Mouse (Mus musculus) forebrain, embryonic 10.5 days (tissue): ENCODE measurements around the gene Fam187b. TPM values are rescaled to one million over a fixed set of nuclear protein-coding genes. Genes with fewer than 3 reads are reported as not detected.

Experiments
- DNase-seq: peaks from one replicate; pipeline ENCODE4 v3.0.0-alpha.2; 2017; ENCODE audit warnings: low spot score; ENCODE audit errors: extremely low spot score
- H3K27ac ChIP-seq: fragments of 300-500 bp; sonication (generic); 2 replicates; pipeline ENCODE4 v1.5.1; 2016; ENCODE audit warnings: mild to moderate bottlenecking
- H3K27me3 ChIP-seq: fragments of 300-500 bp; sonication (generic); 2 replicates; pipeline ENCODE4 v1.6.1; 2016; ENCODE audit warnings: mild to moderate bottlenecking; ENCODE audit not compliant: poor library complexity, severe bottlenecking
- H3K36me3 ChIP-seq: fragments of 300-500 bp; sonication (generic); replicated peaks from 2 replicates; pipeline ENCODE4 v1.6.1; 2016; ENCODE audit warnings: mild to moderate bottlenecking, moderate library complexity
- H3K4me1 ChIP-seq: fragments of 300-500 bp; sonication (generic); 2 replicates; pipeline ENCODE4 v1.6.1; 2016
- H3K4me3 ChIP-seq: fragments of 300-500 bp; sonication (generic); 2 replicates; pipeline ENCODE4 v1.5.1; 2016; ENCODE audit warnings: mild to moderate bottlenecking, moderate library complexity
- H3K9me3 ChIP-seq: fragments of 300-500 bp; sonication (generic); 2 replicates; pipeline ENCODE4 v1.6.1; 2016; ENCODE audit warnings: mild to moderate bottlenecking, moderate library complexity
- WGBS: fragments of 180-500 bp; shearing (Covaris S2); methylation state at CpG from one replicate; pipeline ENCODE4 v1.1.7; 2016; 5-methylcytosine and 5-hydroxymethylcytosine counted together
- polyA plus RNA-seq: library from polyadenylated mRNA; unstranded; fragments of >200 nt; fragmentation: Nextera tagmentation; extraction: Ambion mirVana; gene quantifications from 2 replicates; pipeline ENCODE4 v1.2.1, GENCODE M21; 2016

Fam187b gene
- polyA plus RNA-seq, 1 experiment from 2014 or later = 2.1 TPM

- H3K27ac ChIP-seq = no peak overlapping the region
Measured at GRCm38 (mm10) chr7:31000505-31001020, 27.0 kb downstream of the Fam187b start.

GRCm38 (mm10) chr7:31002650-31003049 lies 29.1 kb downstream of the Fam187b start:
- no peak for DNase-seq
- H3K4me3 ChIP-seq = no peak overlapping the region
- H3K27ac ChIP-seq = no peak overlapping the region
- H3K27me3 ChIP-seq = no peaks in the 10 kb centered on the region
- no peaks in the 10 kb centered on the region for H3K9me3 ChIP-seq
- H3K4me1 ChIP-seq = 0 out of 2 replicates have a peak, but pooled peaks cover 4% of the 10 kb centered on the region
- H3K36me3 ChIP-seq = no peaks in the 10 kb centered on the region
- 86% methylated on average over 8 of the region's 8 CpGs for WGBS

More at GRCm38 (mm10) chr7:31000505-31001020, 27.0 kb downstream of the Fam187b start:
- 78% methylated on average over 7 of the region's 7 CpGs for WGBS
- no peak overlapping the region for H3K4me3 ChIP-seq
- H3K36me3 ChIP-seq = no peaks in the 10 kb centered on the region
- no peak for DNase-seq
- H3K9me3 ChIP-seq = peaks cover 9% of the 10 kb centered on the region
- H3K4me1 ChIP-seq = 0 out of 2 replicates have a peak, but pooled peaks cover 4% of the 10 kb centered on the region
- H3K27me3 ChIP-seq = no peaks in the 10 kb centered on the region

GRCm38 (mm10) chr7:31007775-31008174 lies 34.2 kb downstream of the Fam187b start:
- 93% methylated on average over 1 of the region's 1 CpGs for WGBS
- H3K9me3 ChIP-seq = no peaks in the 10 kb centered on the region

GRCm38 (mm10) chr7:31008175-31008574 lies 34.6 kb downstream of the Fam187b start:
- H3K4me3 ChIP-seq = no peak overlapping the region
- H3K9me3 ChIP-seq = no peaks in the 10 kb centered on the region
- no peaks in the 10 kb centered on the region for H3K27me3 ChIP-seq
- no peak overlapping the region for H3K27ac ChIP-seq
- 60% methylated on average over 1 of the region's 1 CpGs for WGBS
- DNase-seq = no peak
- H3K4me1 ChIP-seq = no peaks in the 10 kb centered on the region
- H3K36me3 ChIP-seq = no peaks in the 10 kb centered on the region

More at GRCm38 (mm10) chr7:31007775-31008174, 34.2 kb downstream of the Fam187b start:
- H3K27me3 ChIP-seq = no peaks in the 10 kb centered on the region
- H3K4me3 ChIP-seq = no peak overlapping the region
- no peak for DNase-seq
- H3K27ac ChIP-seq = no peak overlapping the region
- H3K4me1 ChIP-seq = no peaks in the 10 kb centered on the region
- no peaks in the 10 kb centered on the region for H3K36me3 ChIP-seq

- DNase-seq = no peak
- no peak overlapping the region for H3K27ac ChIP-seq
- no peaks in the 10 kb centered on the region for H3K4me1 ChIP-seq
- H3K27me3 ChIP-seq = no peaks in the 10 kb centered on the region
- no peaks in the 10 kb centered on the region for H3K9me3 ChIP-seq
- H3K4me3 ChIP-seq = no peak overlapping the region
- WGBS = 86% methylated on average over 3 of the region's 3 CpGs
- H3K36me3 ChIP-seq = no peaks in the 10 kb centered on the region
Measured at GRCm38 (mm10) chr7:31008889-31009288, 35.3 kb downstream of the Fam187b start.

- H3K9me3 ChIP-seq = no peaks in the 10 kb centered on the region
- H3K27ac ChIP-seq = no peak overlapping the region
- WGBS = 85% methylated on average over 5 of the region's 5 CpGs
- no peaks in the 10 kb centered on the region for H3K27me3 ChIP-seq
- no peak for DNase-seq
- no peak overlapping the region for H3K4me3 ChIP-seq
- peaks cover 8% of the 10 kb centered on the region for H3K4me1 ChIP-seq
- no peaks in the 10 kb centered on the region for H3K36me3 ChIP-seq
Measured at GRCm38 (mm10) chr7:31012971-31013370, 39.4 kb downstream of the Fam187b start.

- H3K36me3 ChIP-seq = no peaks in the 10 kb centered on the region
- WGBS = 84% methylated on average over 10 of the region's 10 CpGs
- no peak for DNase-seq
- no peak overlapping the region for H3K4me3 ChIP-seq
- no peaks in the 10 kb centered on the region for H3K27me3 ChIP-seq
- H3K9me3 ChIP-seq = no peaks in the 10 kb centered on the region
- H3K4me1 ChIP-seq = peaks cover 8% of the 10 kb centered on the region
- no peak overlapping the region for H3K27ac ChIP-seq
Measured at GRCm38 (mm10) chr7:31017104-31017901, 43.7 kb downstream of the Fam187b start.

GRCm38 (mm10) chr7:31028609-31029008 lies 55.0 kb downstream of the Fam187b start:
- WGBS = 78% methylated on average over 8 of the region's 8 CpGs
- H3K4me3 ChIP-seq = no peak overlapping the region
- H3K36me3 ChIP-seq = no peaks in the 10 kb centered on the region
- H3K9me3 ChIP-seq = no peaks in the 10 kb centered on the region
- no peak overlapping the region for H3K27ac ChIP-seq
- DNase-seq = no peak
- H3K27me3 ChIP-seq = no peaks in the 10 kb centered on the region
- no peaks in the 10 kb centered on the region for H3K4me1 ChIP-seq

- H3K27me3 ChIP-seq = no peaks in the 10 kb centered on the region
- DNase-seq = no peak
- H3K4me1 ChIP-seq = no peaks in the 10 kb centered on the region
- no peaks in the 10 kb centered on the region for H3K9me3 ChIP-seq
- H3K4me3 ChIP-seq = no peak overlapping the region
- WGBS = 68% methylated on average over 2 of the region's 2 CpGs
- H3K27ac ChIP-seq = no peak overlapping the region
- H3K36me3 ChIP-seq = no peaks in the 10 kb centered on the region
Measured at GRCm38 (mm10) chr7:31030717-31031116, 57.1 kb downstream of the Fam187b start.

GRCm38 (mm10) chr7:31031731-31032130 lies 58.1 kb downstream of the Fam187b start:
- no peaks in the 10 kb centered on the region for H3K36me3 ChIP-seq
- WGBS = 85% methylated on average over 7 of the region's 7 CpGs
- no peaks in the 10 kb centered on the region for H3K27me3 ChIP-seq

GRCm38 (mm10) chr7:31033409-31034165 lies 60.0 kb downstream of the Fam187b start:
- no peaks in the 10 kb centered on the region for H3K27me3 ChIP-seq
- 79% methylated on average over 9 of the region's 9 CpGs for WGBS
- no peaks in the 10 kb centered on the region for H3K9me3 ChIP-seq
- no peak for DNase-seq
- no peaks in the 10 kb centered on the region for H3K36me3 ChIP-seq
- H3K27ac ChIP-seq = no peak overlapping the region
- H3K4me3 ChIP-seq = no peak overlapping the region
- H3K4me1 ChIP-seq = no peaks in the 10 kb centered on the region

More at GRCm38 (mm10) chr7:31031731-31032130, 58.1 kb downstream of the Fam187b start:
- Histone ChIP-seq H3K4me3 (no peak overlapping the region), H3K27ac (no peak overlapping the region), H3K4me1 (no peaks in the 10 kb centered on the region), H3K9me3 (no peaks in the 10 kb centered on the region)
- no peak for DNase-seq

- no peaks in the 10 kb centered on the region for H3K4me1 ChIP-seq
- H3K4me3 ChIP-seq = no peak overlapping the region
- H3K27me3 ChIP-seq = no peaks in the 10 kb centered on the region
- no peaks in the 10 kb centered on the region for H3K36me3 ChIP-seq
- no peak for DNase-seq
- WGBS = 70% methylated on average over 11 of the region's 11 CpGs
- no peak overlapping the region for H3K27ac ChIP-seq
- no peaks in the 10 kb centered on the region for H3K9me3 ChIP-seq
Measured at GRCm38 (mm10) chr7:31034789-31035188, 61.2 kb downstream of the Fam187b start.

- Histone ChIP-seq H3K27ac (no peak overlapping the region), H3K36me3 (no peaks in the 10 kb centered on the region), H3K9me3 (no peaks in the 10 kb centered on the region), H3K4me3 (no peak overlapping the region), H3K4me1 (no peaks in the 10 kb centered on the region), H3K27me3 (peaks cover 3% of the 10 kb centered on the region)
- no peak for DNase-seq
- 78% methylated on average over 11 of the region's 11 CpGs for WGBS
Measured at GRCm38 (mm10) chr7:31035291-31035690, 61.7 kb downstream of the Fam187b start.
